Mouse (Mus musculus) myocyte (in vitro differentiated cells): ENCODE data around the gene Rbms1. TPM values are rescaled to one million over a fixed set of nuclear protein-coding genes. Genes with fewer than 3 reads are reported as not detected.

Experiments
- H3K27me3 ChIP-seq: one replicate; pipeline ENCODE4 v1.6.1; 2011; ENCODE audit not compliant: control insufficient read depth, insufficient read depth, insufficient read length
- H3K36me3 ChIP-seq: one replicate; pipeline ENCODE4 v1.6.1; 2011; ENCODE audit not compliant: control insufficient read depth, insufficient read depth
- H3K4me2 ChIP-seq: one replicate; pipeline ENCODE4 v1.6.1; 2011; ENCODE audit warnings: low read depth, control low read depth
- H3K4me3 ChIP-seq: one replicate; pipeline ENCODE4 v1.5.1; 2011; ENCODE audit warnings: mild to moderate bottlenecking, control low read depth, moderate library complexity
- H3K79me2 ChIP-seq: one replicate; pipeline ENCODE4 v1.6.1; 2011; ENCODE audit not compliant: control insufficient read depth, insufficient read depth
- H3ac ChIP-seq: one replicate; pipeline ENCODE4 v1.6.1; 2011; ENCODE audit not compliant: control insufficient read depth, insufficient read length
- CEBPB ChIP-seq: IDR thresholded peaks from 2 replicates; pipeline ENCODE4 v1.6.1; 2011; ENCODE audit warnings: mild to moderate bottlenecking, moderate library complexity; ENCODE audit not compliant: poor library complexity, insufficient read depth, severe bottlenecking
- E2F4 ChIP-seq: IDR thresholded peaks from one replicate; pipeline ENCODE4 v1.6.1; 2011; ENCODE audit warnings: mild to moderate bottlenecking, control low read depth, moderate library complexity; ENCODE audit not compliant: insufficient read depth
- MAX ChIP-seq: IDR thresholded peaks from one replicate; pipeline ENCODE4 v1.6.1; 2011; ENCODE audit warnings: low read depth, mild to moderate bottlenecking, control low read depth
- MYOD1 ChIP-seq, 3 experiments: IDR thresholded peaks; one replicate each; pipeline ENCODE4 v1.6.1; 2011; ENCODE audit warnings: control low read depth in 2 of 3, low read depth in 2 of 3, mild to moderate bottlenecking in 2 of 3, moderate library complexity in 1 of 3; ENCODE audit not compliant: insufficient read length in 2 of 3, control insufficient read depth in 1 of 3
- MYOG ChIP-seq, 3 experiments: IDR thresholded peaks; one replicate each; pipeline ENCODE4 v1.6.1; 2011; ENCODE audit warnings: control low read depth in 2 of 3, low read depth in 2 of 3, mild to moderate bottlenecking in 2 of 3; ENCODE audit not compliant: insufficient read length in 2 of 3, control insufficient read depth in 1 of 3, insufficient read depth in 1 of 3
- POLR2A ChIP-seq: IDR thresholded peaks from one replicate; pipeline ENCODE4 v1.6.1; 2011; ENCODE audit warnings: low read depth, mild to moderate bottlenecking, control low read depth, moderate library complexity; ENCODE audit not compliant: insufficient read length
- POLR2AphosphoS2 ChIP-seq: IDR thresholded peaks from one replicate; pipeline ENCODE4 v1.6.1; 2011; ENCODE audit warnings: low read depth, control low read depth; ENCODE audit not compliant: insufficient read length
- REST ChIP-seq: IDR thresholded peaks from one replicate; pipeline ENCODE4 v1.6.1; 2011; ENCODE audit warnings: mild to moderate bottlenecking, control low read depth, moderate library complexity; ENCODE audit not compliant: insufficient read depth, insufficient read length
- SRF ChIP-seq: IDR thresholded peaks from one replicate; pipeline ENCODE4 v1.6.1; 2011; ENCODE audit warnings: low read depth; ENCODE audit not compliant: control insufficient read depth, insufficient read length
- TCF12 ChIP-seq: IDR thresholded peaks from one replicate; pipeline ENCODE4 v1.6.1; 2011; ENCODE audit warnings: mild to moderate bottlenecking, control low read depth; ENCODE audit not compliant: poor library complexity, insufficient read depth, severe bottlenecking
- TCF3 ChIP-seq: IDR thresholded peaks from one replicate; pipeline ENCODE4 v1.6.1; 2011; ENCODE audit warnings: low read depth, control low read depth; ENCODE audit not compliant: insufficient read length
- USF1 ChIP-seq: IDR thresholded peaks from one replicate; pipeline ENCODE4 v1.6.1; 2011; ENCODE audit warnings: low read depth, mild to moderate bottlenecking, control low read depth, moderate library complexity
- polyA plus RNA-seq: library from polyadenylated mRNA; unstranded; fragments of >200 nt; fragmentation: generic; extraction: Trizol; gene quantifications from one replicate; pipeline ENCODE4 v1.2.1, GENCODE M21; 2012; ENCODE audit warnings: missing spikeins

Rbms1 gene
- polyA plus RNA-seq, 1 experiment, result 34.8 TPM

DNA sequence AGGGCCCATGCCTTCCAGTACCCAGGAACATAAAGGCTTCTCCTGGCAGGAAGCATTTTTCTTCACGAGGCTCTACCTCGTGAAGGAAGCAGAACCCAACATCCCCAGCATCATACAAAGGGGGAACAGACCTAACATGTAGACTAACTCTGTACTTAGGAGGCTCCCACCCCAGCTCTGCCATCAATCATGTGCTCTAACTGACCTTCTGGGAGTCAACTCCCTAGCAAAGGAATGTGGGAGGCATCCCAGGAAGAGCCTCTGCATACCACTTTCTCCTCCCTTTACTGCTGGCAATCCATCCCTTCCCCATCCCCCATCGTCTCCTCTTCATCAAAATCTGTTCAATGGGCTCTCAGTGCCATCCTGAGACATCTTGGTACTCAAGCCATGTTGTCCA lies 49.7 kb downstream of the Rbms1 start:
- TF ChIP-seq TCF12, result no peak
- no peak for TF ChIP-seq POLR2A
- TF ChIP-seq CEBPB, result no peak
- TF ChIP-seq SRF, result no peak
- no peak for TF ChIP-seq USF1
- no peak for TF ChIP-seq MYOG (IDR thresholded peaks at IDR 0.05; ENCODE audit: control insufficient read depth in 1 of 3, insufficient read depth in 1 of 3, insufficient read length in 2 of 3, low read depth in 2 of 3)
- no peak for TF ChIP-seq TCF3
- TF ChIP-seq E2F4, result no peak
- no peaks in the 10 kb centered on the region for H3K27me3 ChIP-seq
- peaks cover 49% of the 10 kb centered on the region for H3K79me2 ChIP-seq
- H3K36me3 ChIP-seq, result peaks cover 5% of the 10 kb centered on the region
- H3K4me3 ChIP-seq, result no peak overlapping the region
- no peak overlapping the region for H3ac ChIP-seq
- no peak overlapping the region for H3K4me2 ChIP-seq

- peaks cover 5% of the 10 kb centered on the region for H3K36me3 ChIP-seq
- H3ac ChIP-seq, result no peak overlapping the region
- peaks cover 52% of the 10 kb centered on the region for H3K79me2 ChIP-seq
- H3K4me3 ChIP-seq, result no peak overlapping the region
- TF ChIP-seq E2F4 (no peak), POLR2AphosphoS2 (no peak), SRF (no peak), USF1 (no peak), MAX (no peak), MYOG (IDR thresholded peaks at IDR 0.05; ENCODE audit: control insufficient read depth in 1 of 3, insufficient read depth in 1 of 3, insufficient read length in 2 of 3, low read depth in 2 of 3) (no peak), CEBPB (no peak), REST (no peak), TCF3 (no peak), MYOD1 (IDR thresholded peaks at IDR 0.05; ENCODE audit: control insufficient read depth in 1 of 3, insufficient read length in 2 of 3, low read depth in 2 of 3) (no peak), POLR2A (no peak), TCF12 (no peak)
- H3K4me2 ChIP-seq, result no peak overlapping the region
- H3K27me3 ChIP-seq, result no peaks in the 10 kb centered on the region
Measured at GRCm38 (mm10) chr2:60911716-60912115, 51.3 kb downstream of the Rbms1 start.

- Histone ChIP-seq H3K4me3 (no peak overlapping the region), H3K79me2 (peaks cover 57% of the 10 kb centered on the region), H3ac (no peak overlapping the region), H3K4me2 (no peak overlapping the region), H3K27me3 (no peaks in the 10 kb centered on the region), H3K36me3 (peaks cover 5% of the 10 kb centered on the region)
- TF ChIP-seq MYOG (IDR thresholded peaks at IDR 0.05; ENCODE audit: control insufficient read depth in 1 of 3, insufficient read depth in 1 of 3, insufficient read length in 2 of 3, low read depth in 2 of 3) (no peak), USF1 (peak; percentile 15), CEBPB (peak; percentile 15; the same call in 1 of the 2 replicates)
Measured at GRCm38 (mm10) chr2:60910820-60911219, 52.2 kb downstream of the Rbms1 start.

DNA sequence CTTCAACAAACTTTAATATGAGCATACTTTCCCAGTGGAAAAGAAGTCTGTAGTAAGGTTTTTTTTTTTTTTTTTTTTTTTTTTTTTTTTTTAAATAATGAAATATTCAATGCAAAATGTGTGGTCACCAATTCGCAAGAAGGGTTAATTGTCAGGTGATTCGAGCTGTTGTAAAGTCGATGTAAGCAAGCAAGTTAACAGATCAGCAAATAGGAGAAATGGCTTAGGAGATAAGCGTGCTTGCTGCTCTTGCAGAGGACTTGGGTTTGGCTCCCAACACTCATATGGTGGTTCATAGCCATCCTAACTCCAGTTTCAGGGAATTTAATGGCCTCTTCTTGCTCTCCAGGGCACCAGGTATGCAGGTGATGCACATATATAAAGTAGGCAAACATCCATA lies 54.4 kb downstream of the Rbms1 start:
- H3K4me3 ChIP-seq, result no peak overlapping the region
- no peaks in the 10 kb centered on the region for H3K36me3 ChIP-seq
- no peaks in the 10 kb centered on the region for H3K27me3 ChIP-seq
- no peak overlapping the region for H3K4me2 ChIP-seq
- H3K79me2 ChIP-seq, result peaks cover 66% of the 10 kb centered on the region
- no peak overlapping the region for H3ac ChIP-seq
- no peak for TF ChIP-seq MAX
- TF ChIP-seq TCF3, result no peak
- no peak for TF ChIP-seq MYOG (IDR thresholded peaks at IDR 0.05; ENCODE audit: control insufficient read depth in 1 of 3, insufficient read depth in 1 of 3, insufficient read length in 2 of 3, low read depth in 2 of 3)
- TF ChIP-seq SRF, result no peak
- no peak for TF ChIP-seq TCF12
- TF ChIP-seq CEBPB, result no peak
- no peak for TF ChIP-seq MYOD1 (IDR thresholded peaks at IDR 0.05; ENCODE audit: control insufficient read depth in 1 of 3, insufficient read length in 2 of 3, low read depth in 2 of 3)
- TF ChIP-seq POLR2A, result no peak
- TF ChIP-seq POLR2AphosphoS2, result no peak
- no peak for TF ChIP-seq USF1
- TF ChIP-seq REST, result no peak

GRCm38 (mm10) chr2:60908116-60908515 lies 54.9 kb downstream of the Rbms1 start:
- Histone ChIP-seq H3K4me2 (no peak overlapping the region), H3K79me2 (peaks cover 63% of the 10 kb centered on the region), H3ac (no peak overlapping the region), H3K4me3 (no peak overlapping the region), H3K36me3 (no peaks in the 10 kb centered on the region), H3K27me3 (no peaks in the 10 kb centered on the region)
- TF ChIP-seq TCF3 (no peak), CEBPB (peak; percentile 86), SRF (no peak), POLR2A (no peak), MYOG (IDR thresholded peaks at IDR 0.05; ENCODE audit: control insufficient read depth in 1 of 3, insufficient read depth in 1 of 3, insufficient read length in 2 of 3, low read depth in 2 of 3) (no peak)
